Mouse (Mus musculus): Measurements from ENCODE around the gene Gm17521.
"Not testable (repeated sequence)": the region's sequence is repeated elsewhere in the genome, so short reads cannot be mapped to it uniquely, and the experiment has no call there.

The Gm17521 gene

GRCm38 (mm10) chrX:123029569-123029968, at the start of gene Gm17521:
Gm17521 (minus strand) TSS chrX:123029669.
- ATAC-seq (ENCODE audit: insufficient number of reproducible peaks, low FRiP score, low TSS enrichment) = not testable (repeated sequence)

GRCm38 (mm10) chrX:123043956-123044355, 14.5 kb upstream of the Gm17521 start:
- ATAC-seq (ENCODE audit: insufficient number of reproducible peaks, low FRiP score, low TSS enrichment) = no peak

- ATAC-seq (ENCODE audit: insufficient number of reproducible peaks, low FRiP score, low TSS enrichment) = no peak
Observed at GRCm38 (mm10) chrX:123043516-123043915, 14.0 kb upstream of the Gm17521 start.
